Mouse (Mus musculus) spleen, adult 18-20 months (tissue): Measurements from ENCODE around the gene Eef2k.
A peak's percentile ranks its signal among the peaks of the same experiment; 100 is the strongest.

Experiments
- DNase-seq, 2 experiments: peaks; one replicate each; pipeline ENCODE4 v3.0.0; 2022; ENCODE audit warnings: mixed read lengths in 2 of 2

The Eef2k gene

GRCm38 (mm10) chr7:120842345-120843036 is at the start of gene Eef2k:
Eef2k (plus strand) TSS chr7:120842831.
- DNase-seq, result peak; percentile 75 to 77

- DNase-seq, result no peak
Observed at GRCm38 (mm10) chr7:120795544-120795943, 47.1 kb upstream of the Eef2k start.

- no peak for DNase-seq
Observed at GRCm38 (mm10) chr7:120796369-120796768, 46.3 kb upstream of the Eef2k start.

- no peak for DNase-seq
Observed at GRCm38 (mm10) chr7:120803268-120803667, 39.4 kb upstream of the Eef2k start.

GRCm38 (mm10) chr7:120809705-120810104 is 32.9 kb upstream of the Eef2k start:
- no peak for DNase-seq

- DNase-seq, result no peak
Observed at GRCm38 (mm10) chr7:120811834-120812415, 30.7 kb upstream of the Eef2k start, which contains the start of gene Gm5737. Gm5737 (plus strand) TSS chr7:120812365.

GRCm38 (mm10) chr7:120817552-120817951 is 25.1 kb upstream of the Eef2k start:
- no peak for DNase-seq

- no peak for DNase-seq
Observed at GRCm38 (mm10) chr7:120819386-120819785, 23.2 kb upstream of the Eef2k start.

- peak in 1 of 2 experiments; percentile 53 for DNase-seq
Observed at GRCm38 (mm10) chr7:120823248-120823647, 19.4 kb upstream of the Eef2k start.

GRCm38 (mm10) chr7:120825097-120825496 is 17.5 kb upstream of the Eef2k start:
- no peak for DNase-seq

- peak in 1 of 2 experiments; percentile 46 for DNase-seq
Observed at GRCm38 (mm10) chr7:120826408-120826807, 16.2 kb upstream of the Eef2k start.

GRCm38 (mm10) chr7:120830431-120831381 is 11.9 kb upstream of the Eef2k start:
- DNase-seq, result peak; percentile 57 to 82

- no peak for DNase-seq
Observed at GRCm38 (mm10) chr7:120834426-120834825, 8.2 kb upstream of the Eef2k start.

- DNase-seq, result peak; percentile 63 to 64
Observed at GRCm38 (mm10) chr7:120834863-120835372, 7.7 kb upstream of the Eef2k start.

- DNase-seq, result peak; percentile 88 to 94
Observed at GRCm38 (mm10) chr7:120835449-120836359, 6.9 kb upstream of the Eef2k start.

- no peak for DNase-seq
Observed at GRCm38 (mm10) chr7:120836361-120836760, 6.3 kb upstream of the Eef2k start.

- DNase-seq, result no peak
Observed at GRCm38 (mm10) chr7:120838436-120839160, 4.0 kb upstream of the Eef2k start.

GRCm38 (mm10) chr7:120839786-120840185 is 2.8 kb upstream of the Eef2k start:
- no peak for DNase-seq

GRCm38 (mm10) chr7:120843037-120843621 is 498 bp downstream of the Eef2k start:
- DNase-seq, result peak; percentile 41 to 62

GRCm38 (mm10) chr7:120843852-120844435 is 1.3 kb downstream of the Eef2k start:
- no peak for DNase-seq
